Mouse (Mus musculus): ENCODE results near the gene Cst3. TPM values are rescaled to one million over a fixed set of nuclear protein-coding genes. Genes with fewer than 3 reads are reported as not detected.

Gene Cst3
- total RNA-seq (2014; fragmentation: Nextera tagmentation): 36.9 and 46.5 TPM in 2 replicates
- 71.8 and 77.7 TPM in 2 replicates for total RNA-seq (2017)
- polyA plus RNA-seq (2012): 82.2 and 105 TPM in 2 replicates

DNA sequence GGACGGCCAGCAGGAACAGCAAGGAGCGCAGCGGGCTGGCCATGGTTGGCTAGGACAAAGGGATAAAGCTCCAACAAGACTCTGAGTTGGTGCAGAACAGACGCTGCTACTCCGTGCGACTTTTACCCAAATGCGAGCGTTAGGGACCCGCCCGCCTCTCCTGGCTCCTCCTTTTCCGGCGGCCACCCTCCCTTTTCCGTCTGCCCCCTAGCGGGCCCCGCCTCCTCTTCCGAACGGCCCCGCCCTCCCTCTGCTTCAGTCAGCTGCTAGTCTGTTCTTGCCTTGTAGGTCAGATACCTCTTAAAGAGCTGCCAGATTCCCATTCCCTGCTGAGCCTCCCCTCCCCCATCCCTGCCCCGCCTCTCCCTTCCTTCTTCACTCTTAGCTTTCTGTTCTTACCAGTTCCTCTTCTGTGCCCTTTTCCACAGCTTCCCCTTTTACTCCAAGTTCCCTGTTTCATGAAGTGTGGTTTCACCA is at the start of gene Cst3:
Cst3 (minus strand) TSS at position 358 of the 477 bp plus-strand sequence.
- DNase-seq (ENCODE audit: low spot score) (peak; percentile 80), ATAC-seq (ENCODE audit: extremely low read depth, insufficient number of reproducible peaks, low FRiP score, poor library complexity, severe bottlenecking) (peak; percentile 91)
- H3K9me3 ChIP-seq (replicated peaks): no peaks in the 10 kb centered on the region
- TF ChIP-seq GATA1 (IDR thresholded peaks at IDR 0.05; ENCODE audit: borderline replicate concordance, low read length): no peak
- no peak for TF ChIP-seq POLR2AphosphoS5 (IDR thresholded peaks at IDR 0.05; ENCODE audit: insufficient replicate concordance, low read depth, low read length)
- no peak for TF ChIP-seq TAL1 (conservative IDR thresholded peaks at IDR 0.05; ENCODE audit: low read depth, low read length)
- TF ChIP-seq GATA2 (IDR thresholded peaks at IDR 0.05; ENCODE audit: borderline replicate concordance, low read depth, low read length): no peak
- peak within 1 kb of the TSS; percentile 97 for H3K4me3 ChIP-seq (ENCODE audit: low read depth, low read length)
- peaks cover 11% of the 10 kb centered on the region for H3K27me3 ChIP-seq (ENCODE audit: insufficient read depth, low read length)
- H3K36me3 ChIP-seq (replicated peaks): peaks cover 37% of the 10 kb centered on the region
- peaks cover 34% of the 10 kb centered on the region for H3K4me1 ChIP-seq (ENCODE audit: insufficient read depth, low read depth, low read length)

- H3K36me3 ChIP-seq (replicated peaks): no peaks in the 10 kb centered on the region
- DNase-seq (ENCODE audit: low spot score): peak; percentile 5
- peak; percentile 84 for TF ChIP-seq CTCF (IDR thresholded peaks at IDR 0.05; ENCODE audit: low read depth, low read length)
- no peak for TF ChIP-seq POLR2AphosphoS5 (IDR thresholded peaks at IDR 0.05; ENCODE audit: insufficient replicate concordance, low read depth, low read length)
These were observed 26.8 kb upstream of the Cst3 start for GRCm38 (mm10) chr2:148902286-148902685.

GRCm38 (mm10) chr2:148900305-148900704 is 24.8 kb upstream of the Cst3 start:
- Histone ChIP-seq H3K4me1 (ENCODE audit: insufficient read depth, low read depth, low read length) (no peaks in the 10 kb centered on the region), H3K9me3 (replicated peaks) (no peaks in the 10 kb centered on the region), H3K4me3 (ENCODE audit: low read depth, low read length) (no peak overlapping the region), H3K27me3 (ENCODE audit: insufficient read depth, low read length) (no peaks in the 10 kb centered on the region), H3K36me3 (replicated peaks) (no peaks in the 10 kb centered on the region)
- ATAC-seq (ENCODE audit: extremely low read depth, insufficient number of reproducible peaks, low FRiP score, poor library complexity, severe bottlenecking): no peak
- no peak for DNase-seq (ENCODE audit: low spot score)
- TF ChIP-seq GATA1 (IDR thresholded peaks at IDR 0.05; ENCODE audit: borderline replicate concordance, low read length): no peak
- no peak for TF ChIP-seq GATA2 (IDR thresholded peaks at IDR 0.05; ENCODE audit: borderline replicate concordance, low read depth, low read length)
- TF ChIP-seq CTCF (IDR thresholded peaks at IDR 0.05; ENCODE audit: low read depth, low read length): no peak
- no peak for TF ChIP-seq POLR2AphosphoS5 (IDR thresholded peaks at IDR 0.05; ENCODE audit: insufficient replicate concordance, low read depth, low read length)
- TF ChIP-seq TAL1 (conservative IDR thresholded peaks at IDR 0.05; ENCODE audit: low read depth, low read length): no peak

More at GRCm38 (mm10) chr2:148902286-148902685, 26.8 kb upstream of the Cst3 start:
- Histone ChIP-seq H3K4me3 (ENCODE audit: low read depth, low read length) (no peak overlapping the region), H3K4me1 (ENCODE audit: insufficient read depth, low read depth, low read length) (no peaks in the 10 kb centered on the region), H3K27me3 (ENCODE audit: insufficient read depth, low read length) (no peaks in the 10 kb centered on the region), H3K9me3 (replicated peaks) (no peaks in the 10 kb centered on the region)
- ATAC-seq (ENCODE audit: extremely low read depth, insufficient number of reproducible peaks, low FRiP score, poor library complexity, severe bottlenecking): peak; percentile 82

DNA sequence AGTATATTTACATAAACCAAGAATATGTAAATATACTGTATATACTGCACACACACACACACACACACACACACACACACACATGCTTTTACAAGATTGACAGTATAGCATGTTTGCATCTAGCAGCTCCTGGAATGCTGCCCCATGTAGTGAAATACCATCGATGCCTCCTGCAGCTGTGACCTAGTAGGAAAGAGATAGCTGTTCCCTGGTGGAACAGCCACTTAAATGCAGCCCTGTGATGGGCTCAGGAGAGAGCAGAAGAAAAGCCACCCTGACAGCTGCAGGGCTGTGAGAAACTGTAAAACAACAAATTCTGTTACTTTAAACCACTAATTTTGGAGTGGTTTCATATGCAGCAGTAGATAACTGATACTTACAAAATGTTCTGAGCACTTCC is 20.7 kb upstream of the Cst3 start:
- no peaks in the 10 kb centered on the region for H3K27me3 ChIP-seq (ENCODE audit: insufficient read depth, low read length)
- no peaks in the 10 kb centered on the region for H3K9me3 ChIP-seq (replicated peaks)
- H3K4me3 ChIP-seq (ENCODE audit: low read depth, low read length): no peak overlapping the region
- ATAC-seq (ENCODE audit: extremely low read depth, insufficient number of reproducible peaks, low FRiP score, poor library complexity, severe bottlenecking): no peak
- TF ChIP-seq POLR2AphosphoS5 (IDR thresholded peaks at IDR 0.05; ENCODE audit: insufficient replicate concordance, low read depth, low read length): no peak
- TF ChIP-seq GATA2 (IDR thresholded peaks at IDR 0.05; ENCODE audit: borderline replicate concordance, low read depth, low read length): no peak
- DNase-seq (ENCODE audit: low spot score): no peak
- H3K36me3 ChIP-seq (replicated peaks): no peaks in the 10 kb centered on the region
- no peaks in the 10 kb centered on the region for H3K4me1 ChIP-seq (ENCODE audit: insufficient read depth, low read depth, low read length)

DNA sequence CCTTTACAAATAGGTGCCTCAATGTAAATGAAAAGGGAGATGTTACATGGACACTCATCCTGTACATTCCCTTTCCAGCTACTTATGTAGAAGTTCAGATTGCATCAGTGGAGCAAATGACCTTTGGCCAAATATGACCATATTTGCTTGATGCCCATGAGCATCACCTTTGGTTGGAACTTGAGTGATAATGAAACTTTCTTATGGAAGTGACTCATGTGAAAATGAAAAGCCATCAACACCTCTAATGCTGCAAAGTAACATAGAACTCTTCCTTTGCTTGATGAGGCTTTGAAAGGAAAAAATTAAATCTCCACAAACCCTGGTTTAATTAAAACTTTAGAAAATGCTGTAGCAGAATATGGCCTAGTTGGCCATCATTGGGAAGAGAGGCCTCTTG is 17.6 kb upstream of the Cst3 start:
- TF ChIP-seq GATA1 (IDR thresholded peaks at IDR 0.05; ENCODE audit: borderline replicate concordance, low read length) (no peak), TAL1 (conservative IDR thresholded peaks at IDR 0.05; ENCODE audit: low read depth, low read length) (no peak), GATA2 (IDR thresholded peaks at IDR 0.05; ENCODE audit: borderline replicate concordance, low read depth, low read length) (no peak), CTCF (IDR thresholded peaks at IDR 0.05; ENCODE audit: low read depth, low read length) (no peak), POLR2AphosphoS5 (IDR thresholded peaks at IDR 0.05; ENCODE audit: insufficient replicate concordance, low read depth, low read length) (no peak)
- Histone ChIP-seq H3K36me3 (replicated peaks) (no peaks in the 10 kb centered on the region), H3K4me3 (ENCODE audit: low read depth, low read length) (no peak overlapping the region), H3K27me3 (ENCODE audit: insufficient read depth, low read length) (no peaks in the 10 kb centered on the region), H3K9me3 (replicated peaks) (no peaks in the 10 kb centered on the region), H3K4me1 (ENCODE audit: insufficient read depth, low read depth, low read length) (no peaks in the 10 kb centered on the region)
- DNase-seq (ENCODE audit: low spot score): no peak
- no peak for ATAC-seq (ENCODE audit: extremely low read depth, insufficient number of reproducible peaks, low FRiP score, poor library complexity, severe bottlenecking)

GRCm38 (mm10) chr2:148890021-148890851 is 14.7 kb upstream of the Cst3 start:
- ATAC-seq (ENCODE audit: extremely low read depth, insufficient number of reproducible peaks, low FRiP score, poor library complexity, severe bottlenecking) (no peak), DNase-seq (ENCODE audit: low spot score) (no peak)
- TF ChIP-seq TAL1 (conservative IDR thresholded peaks at IDR 0.05; ENCODE audit: low read depth, low read length) (no peak), CTCF (IDR thresholded peaks at IDR 0.05; ENCODE audit: low read depth, low read length) (no peak), GATA1 (IDR thresholded peaks at IDR 0.05; ENCODE audit: borderline replicate concordance, low read length) (no peak), POLR2AphosphoS5 (IDR thresholded peaks at IDR 0.05; ENCODE audit: insufficient replicate concordance, low read depth, low read length) (no peak), GATA2 (IDR thresholded peaks at IDR 0.05; ENCODE audit: borderline replicate concordance, low read depth, low read length) (no peak)
- H3K9me3 ChIP-seq (replicated peaks): no peaks in the 10 kb centered on the region
- H3K36me3 ChIP-seq (replicated peaks): no peaks in the 10 kb centered on the region
- H3K4me3 ChIP-seq (ENCODE audit: low read depth, low read length): no peak overlapping the region
- no peaks in the 10 kb centered on the region for H3K27me3 ChIP-seq (ENCODE audit: insufficient read depth, low read length)
- no peaks in the 10 kb centered on the region for H3K4me1 ChIP-seq (ENCODE audit: insufficient read depth, low read depth, low read length)
